Mouse (Mus musculus) bone marrow, adult 2 months (tissue): ENCODE data around the gene Vav3. TPM values are rescaled to one million over a fixed set of nuclear protein-coding genes. Genes with fewer than 3 reads are reported as not detected.

ENCODE experiments used
- H3K27ac ChIP-seq: fragments of 200-500 bp; 2 replicates; pipeline ENCODE4 v1.5.1; 2012; ENCODE audit warnings: low read depth, mild to moderate bottlenecking, control low read depth, inconsistent platforms, low read length; ENCODE audit not compliant: control insufficient read depth, poor library complexity, insufficient read depth
- H3K4me1 ChIP-seq: fragments of 200-500 bp; 2 replicates; pipeline ENCODE4 v1.6.1; 2011; ENCODE audit warnings: low read length; ENCODE audit not compliant: control insufficient read depth, insufficient read depth
- H3K4me3 ChIP-seq: fragments of 200-500 bp; replicated peaks from 2 replicates; pipeline ENCODE3; 2011; ENCODE audit warnings: mild to moderate bottlenecking, low read depth, low read length, control low read depth; ENCODE audit not compliant: control insufficient read depth
- CTCF ChIP-seq: fragments of 200-500 bp; IDR thresholded peaks from 2 replicates; pipeline ENCODE4 v1.5.1; 2011; ENCODE audit warnings: low read length, control low read depth; ENCODE audit not compliant: control insufficient read depth, insufficient read depth
- POLR2A ChIP-seq: fragments of 200-500 bp; IDR thresholded peaks from 2 replicates; pipeline ENCODE4 v1.6.1; 2011; ENCODE audit warnings: low read depth, mild to moderate bottlenecking, control low read depth, low read length, borderline replicate concordance; ENCODE audit not compliant: control insufficient read depth
- WGBS: fragments of 180-500 bp; shearing (Covaris S2); methylation state at CpG from one replicate; pipeline ENCODE4 v1.1.7; 2018; 5-methylcytosine and 5-hydroxymethylcytosine counted together
- polyA plus RNA-seq: library from polyadenylated mRNA; stranded (reverse); fragments of >200 nt; gene quantifications from 2 replicates; pipeline ENCODE4 v1.2.4, GENCODE M21; 2011; ENCODE audit warnings: low replicate concordance; ENCODE audit not compliant: missing spikeins, insufficient read depth, insufficient read length

Vav3 gene
- polyA plus RNA-seq, 1 experiment, result 12.7 TPM

DNA sequence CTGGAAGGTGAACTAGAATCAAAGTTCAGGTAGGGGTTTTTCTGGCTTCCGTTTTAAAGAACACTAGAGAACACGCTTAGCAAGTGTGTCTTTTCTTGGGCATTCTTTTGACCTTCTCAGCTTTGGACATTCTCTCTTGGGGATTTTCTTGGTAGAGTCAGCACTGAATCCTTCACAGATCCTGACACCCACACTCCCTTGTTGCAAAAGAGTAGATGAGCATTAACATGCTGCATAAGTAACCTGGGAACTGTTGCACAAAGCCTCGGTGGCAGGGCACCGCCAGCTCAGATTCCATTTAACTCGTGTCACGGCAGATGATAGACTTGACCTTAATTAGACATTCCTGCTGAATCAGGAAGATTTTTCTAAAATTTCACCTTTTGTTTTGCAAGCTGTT lies 252.5 kb downstream of the Vav3 start:
- TF ChIP-seq POLR2A (no peak), CTCF (no peak)
- no peak overlapping the region for H3K4me3 ChIP-seq
- H3K4me1 ChIP-seq, result no peaks in the 10 kb centered on the region
- H3K27ac ChIP-seq, result no peak overlapping the region
- 89% methylated on average over 6 of the region's 6 CpGs for WGBS

DNA sequence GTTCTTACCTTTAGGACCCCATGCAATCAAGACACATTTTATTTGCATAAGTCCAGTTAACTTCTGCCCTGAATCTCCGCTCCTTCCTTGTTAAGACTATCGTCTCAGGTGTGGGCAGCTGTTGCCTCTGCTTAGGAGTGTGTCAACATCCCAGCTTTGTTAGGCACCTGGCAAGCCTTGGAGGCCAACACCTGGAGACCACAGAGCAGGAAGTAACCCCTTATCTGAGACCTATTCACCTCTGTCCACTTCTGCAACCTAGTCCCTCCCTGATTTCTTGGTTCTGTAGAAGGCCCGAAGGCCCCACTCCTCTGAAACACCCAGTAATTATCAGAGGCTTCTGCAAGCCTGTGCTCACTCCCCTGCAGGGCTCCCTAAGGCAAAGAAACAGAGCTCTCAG lies 255.6 kb downstream of the Vav3 start:
- WGBS, result 77% methylated on average over 3 of the region's 3 CpGs

DNA sequence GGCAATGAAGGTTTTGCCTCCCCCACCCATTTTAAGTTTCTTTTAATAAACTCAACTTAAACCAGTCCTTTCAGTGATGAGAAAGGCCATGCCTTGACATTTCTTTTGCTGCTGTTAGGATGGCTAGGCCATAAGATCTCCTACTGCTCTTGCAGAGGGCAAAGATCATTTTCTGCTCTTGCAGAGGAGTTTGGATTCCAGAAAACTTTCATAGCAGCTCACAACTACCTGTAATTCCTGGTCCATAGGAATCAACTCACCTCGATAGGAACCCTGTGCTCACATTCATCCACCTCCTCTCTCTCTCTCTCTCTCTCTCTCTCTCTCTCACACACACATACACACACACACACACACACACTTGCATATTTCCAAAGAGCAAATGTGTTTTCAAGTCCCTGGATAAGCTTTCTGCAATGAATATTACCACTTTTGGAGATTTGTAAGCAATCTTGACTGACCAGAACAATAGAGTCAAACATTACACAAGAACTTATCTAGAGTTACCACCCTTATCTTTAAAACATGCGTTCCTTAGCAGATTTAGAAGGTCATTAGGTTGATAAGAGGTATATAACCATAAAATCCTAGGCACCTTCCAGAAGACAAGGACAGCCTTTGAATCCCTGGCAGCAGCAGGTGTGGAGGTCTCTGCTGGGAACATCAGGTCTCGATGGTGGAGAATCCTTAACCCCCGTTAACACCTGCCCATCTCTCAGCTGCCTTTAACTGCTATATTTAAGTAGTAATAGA lies 260.4 kb downstream of the Vav3 start:
- no peak for TF ChIP-seq CTCF
- no peak for TF ChIP-seq POLR2A
- H3K27ac ChIP-seq, result no peak overlapping the region
- 75% methylated on average over 4 of the region's 4 CpGs for WGBS
- H3K4me3 ChIP-seq, result no peak overlapping the region
- H3K4me1 ChIP-seq, result no peaks in the 10 kb centered on the region

More for the DNA sequence above, 255.6 kb downstream of the Vav3 start:
- no peak for TF ChIP-seq POLR2A
- no peak for TF ChIP-seq CTCF
- H3K27ac ChIP-seq, result no peak overlapping the region
- no peaks in the 10 kb centered on the region for H3K4me1 ChIP-seq
- no peak overlapping the region for H3K4me3 ChIP-seq

DNA sequence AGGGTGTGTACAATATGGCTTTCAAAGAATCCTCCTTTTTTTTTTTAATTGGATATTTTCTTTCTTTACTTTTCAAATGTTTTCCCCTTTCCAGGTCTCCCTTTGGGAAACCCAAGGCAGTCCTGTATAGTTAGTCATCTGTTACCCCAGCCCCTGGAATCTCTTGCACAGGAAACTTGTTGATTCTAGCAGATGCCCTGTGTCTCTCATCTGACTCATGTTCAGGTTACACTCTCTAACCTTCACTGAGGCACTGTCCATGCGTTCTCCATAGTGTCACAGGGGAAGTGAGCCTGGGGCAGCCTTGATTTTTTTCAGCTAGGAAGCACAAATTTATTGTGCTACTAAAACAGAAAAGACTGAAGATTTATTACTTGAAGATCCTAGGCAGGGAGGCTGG lies 262.3 kb downstream of the Vav3 start:
- WGBS, result 79% methylated on average over 1 of the region's 1 CpGs
- Histone ChIP-seq H3K4me3 (no peak overlapping the region), H3K4me1 (no peaks in the 10 kb centered on the region), H3K27ac (no peak overlapping the region)
- TF ChIP-seq POLR2A (no peak), CTCF (no peak)

DNA sequence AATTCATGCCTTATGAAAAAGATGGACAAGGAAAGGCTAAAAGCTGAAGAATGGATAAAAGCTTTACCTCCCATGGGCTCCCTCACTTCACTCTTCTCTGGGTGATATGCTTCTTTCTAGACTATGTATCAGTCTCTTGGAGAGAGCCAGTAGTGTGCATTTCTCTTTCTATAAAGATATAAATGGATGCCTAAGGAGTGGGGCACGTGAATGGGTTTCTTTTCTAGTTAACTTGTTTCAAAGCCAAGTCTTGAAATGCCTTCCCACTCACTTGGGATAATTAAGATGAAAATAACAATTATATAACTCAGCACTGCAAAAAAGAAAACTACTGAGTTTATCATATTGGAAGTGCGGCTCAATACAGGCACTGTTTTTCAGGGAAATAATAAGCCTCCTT lies 265.7 kb downstream of the Vav3 start:
- Histone ChIP-seq H3K4me3 (no peak overlapping the region), H3K27ac (no peak overlapping the region), H3K4me1 (no peaks in the 10 kb centered on the region)
- TF ChIP-seq POLR2A (no peak), CTCF (no peak)
- WGBS, result 85% methylated on average over 2 of the region's 2 CpGs

DNA sequence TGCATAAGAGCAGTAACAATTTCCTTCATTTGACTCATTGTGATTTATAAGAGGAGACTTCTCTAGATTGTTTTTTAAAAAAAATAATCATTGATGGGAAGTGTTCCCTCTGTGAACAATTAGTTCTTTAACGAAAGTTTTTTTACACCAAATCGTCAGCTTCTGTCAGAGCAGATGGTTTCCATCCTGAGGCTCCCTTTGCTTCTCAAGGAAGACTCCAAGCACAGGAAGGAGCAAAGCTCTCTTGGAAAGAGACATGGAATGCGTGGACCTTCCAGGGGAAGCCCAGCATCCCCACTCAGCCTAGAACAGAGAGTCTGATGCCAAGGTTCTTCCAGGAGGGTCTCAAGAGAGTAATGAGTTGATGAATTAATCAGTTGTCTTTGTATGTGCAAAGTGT lies 281.3 kb downstream of the Vav3 start:
- H3K4me3 ChIP-seq, result no peak overlapping the region
- 78% methylated on average over 3 of the region's 3 CpGs for WGBS
- H3K4me1 ChIP-seq, result no peaks in the 10 kb centered on the region
- H3K27ac ChIP-seq, result no peak overlapping the region
- no peak for TF ChIP-seq CTCF
- TF ChIP-seq POLR2A, result no peak

DNA sequence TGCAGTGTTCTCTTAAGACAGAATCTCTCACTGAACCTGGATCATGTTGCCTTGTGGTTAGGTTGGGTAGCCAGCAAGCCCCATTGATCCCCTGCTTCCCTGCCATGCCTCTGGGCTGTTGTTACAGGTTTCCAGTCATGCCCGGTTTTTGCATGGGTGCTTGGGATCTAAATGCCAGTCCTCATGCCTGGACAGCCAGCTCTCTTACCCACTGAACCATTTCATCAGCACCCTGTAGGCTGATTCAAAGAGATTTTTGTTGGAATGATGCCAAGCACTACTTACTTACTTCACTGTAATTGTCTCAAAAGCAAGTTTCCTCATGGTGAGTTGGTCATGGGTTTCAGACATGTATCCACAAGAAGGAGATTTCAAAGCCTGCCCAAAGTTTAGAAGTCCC lies 281.9 kb downstream of the Vav3 start:
- TF ChIP-seq POLR2A, result no peak
- no peak for TF ChIP-seq CTCF
- 79% methylated on average over 1 of the region's 1 CpGs for WGBS

DNA sequence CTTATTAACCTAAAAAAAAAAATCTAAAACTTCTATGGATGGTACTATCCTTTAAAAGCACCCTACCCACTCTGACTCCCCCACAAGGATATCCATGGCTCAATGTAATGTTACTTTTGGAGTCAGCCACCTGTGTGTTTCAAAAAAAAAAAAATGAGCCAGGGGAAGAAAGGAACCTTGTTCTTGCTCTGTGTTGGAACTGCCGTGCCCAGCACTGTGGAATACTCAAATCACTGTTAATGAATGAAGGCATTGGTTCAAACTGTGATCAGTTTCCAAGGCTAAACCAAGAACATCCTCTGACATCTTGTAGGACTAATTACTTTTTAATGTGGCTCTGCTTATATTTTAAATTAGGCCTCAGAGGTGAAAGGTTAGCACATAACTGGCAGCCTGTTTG lies 282.4 kb downstream of the Vav3 start:
- Histone ChIP-seq H3K27ac (no peak overlapping the region), H3K4me1 (no peaks in the 10 kb centered on the region), H3K4me3 (no peak overlapping the region)
- 90% methylated on average over 1 of the region's 1 CpGs for WGBS
- TF ChIP-seq CTCF (no peak), POLR2A (no peak)

More for the DNA sequence above, 281.9 kb downstream of the Vav3 start:
- Histone ChIP-seq H3K4me1 (no peaks in the 10 kb centered on the region), H3K27ac (no peak overlapping the region), H3K4me3 (no peak overlapping the region)

DNA sequence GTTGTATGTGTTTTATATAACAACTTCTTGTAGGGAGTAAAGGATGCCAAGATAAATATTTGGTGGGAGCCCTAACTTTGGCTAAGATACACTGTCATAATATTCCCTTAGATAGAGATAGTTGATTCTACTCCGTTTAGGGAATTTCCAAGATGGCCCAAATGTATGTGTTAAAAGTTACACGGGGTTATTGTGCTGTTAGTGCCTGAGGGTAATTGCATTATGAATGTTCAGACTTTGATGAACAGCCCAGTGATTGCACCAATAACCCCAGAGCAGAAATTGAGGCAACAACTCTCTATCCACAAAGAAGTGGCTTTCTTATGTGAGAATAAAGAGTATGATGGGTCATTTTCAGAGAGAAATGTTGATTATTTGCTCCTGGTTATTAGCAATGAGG lies 283.3 kb downstream of the Vav3 start:
- H3K4me1 ChIP-seq, result no peaks in the 10 kb centered on the region
- TF ChIP-seq POLR2A (no peak), CTCF (no peak)
- no peak overlapping the region for H3K4me3 ChIP-seq
- H3K27ac ChIP-seq, result no peak overlapping the region
- 85% methylated on average over 2 of the region's 2 CpGs for WGBS
